Mouse (Mus musculus): ENCODE results near the gene Psmb9.

The Psmb9 gene

GRCm38 (mm10) chr17:34187261-34187916, at the start of gene Psmb9, which contains the start of gene Tap1:
TSS of gene Psmb9 (minus strand) at chr17:34187764.
TSS of gene Tap1 (plus strand) at chr17:34187553.
- peak; percentile 100 for DNase-seq

GRCm38 (mm10) chr17:34236691-34237090, 49.1 kb upstream of the Psmb9 start:
- peak; percentile 88 for DNase-seq

DNA sequence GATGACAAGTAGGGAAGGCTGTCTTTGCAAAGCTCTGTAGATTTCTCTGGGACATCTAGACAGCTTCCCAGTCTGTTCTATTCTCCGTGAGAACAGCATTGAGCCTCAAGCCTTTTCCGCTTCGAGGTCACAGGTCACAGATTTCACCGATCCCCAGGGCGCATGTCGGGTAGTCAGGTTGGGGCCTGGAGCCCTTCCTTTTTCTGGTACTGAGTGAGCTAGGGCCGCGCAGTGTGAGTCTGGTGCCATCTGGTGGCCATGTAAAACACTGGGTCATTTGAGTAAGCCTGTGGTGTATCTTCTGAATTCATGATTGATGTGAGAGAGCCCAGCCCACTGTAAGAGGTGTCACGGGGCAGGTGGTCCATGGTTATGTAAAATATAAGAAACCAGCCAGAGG, 47.4 kb upstream of the Psmb9 start:
- peak; percentile 98 for DNase-seq

GRCm38 (mm10) chr17:34232021-34232420, 44.5 kb upstream of the Psmb9 start:
- DNase-seq, result peak; percentile 93

- peak; percentile 96 for DNase-seq
Observed at GRCm38 (mm10) chr17:34230971-34231370, 43.4 kb upstream of the Psmb9 start.

DNA sequence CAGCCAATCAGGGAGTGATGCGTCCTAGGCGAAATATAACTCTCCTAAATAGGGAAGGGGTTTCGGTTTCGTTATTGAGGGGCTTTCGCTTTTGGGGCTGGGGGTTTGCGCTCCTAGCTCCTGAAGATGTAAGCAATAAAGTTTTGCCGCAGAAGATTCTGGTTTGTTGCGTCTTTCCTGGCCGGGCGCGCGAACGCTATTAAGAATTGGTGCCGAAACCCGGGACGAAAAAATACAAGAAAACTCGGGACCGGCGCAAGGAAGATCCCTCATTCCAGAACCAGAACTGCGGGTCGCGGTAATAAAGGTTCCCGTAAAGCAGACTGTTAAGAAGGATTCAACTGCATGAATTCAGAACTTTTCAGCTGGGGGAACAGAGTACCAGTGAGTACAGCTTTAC, 38.3 kb upstream of the Psmb9 start:
- peak; percentile 90 for DNase-seq

DNA sequence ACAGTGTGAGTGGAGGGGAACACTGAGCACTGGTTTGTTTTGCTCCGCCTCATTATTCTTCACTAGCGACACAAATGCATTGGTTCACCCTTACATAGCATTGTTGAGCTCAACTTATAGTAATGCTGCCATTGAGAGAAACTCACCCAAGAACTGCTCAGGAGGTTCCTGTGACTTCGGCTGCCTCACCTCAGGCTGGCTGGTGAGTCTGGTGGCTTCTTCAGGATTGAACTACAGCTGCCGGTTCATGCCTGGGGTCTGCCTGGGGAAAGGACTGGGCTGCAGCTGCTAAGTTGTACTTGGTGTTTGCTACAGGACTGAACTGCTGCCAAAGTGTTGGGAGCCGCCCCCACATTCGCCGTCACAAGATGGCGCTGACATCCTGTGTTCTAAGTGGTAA, 37.9 kb upstream of the Psmb9 start:
- peak; percentile 60 for DNase-seq

- DNase-seq, result peak; percentile 54
Observed at GRCm38 (mm10) chr17:34224816-34225215, 37.3 kb upstream of the Psmb9 start.

GRCm38 (mm10) chr17:34220401-34220800, 32.8 kb upstream of the Psmb9 start:
- peak; percentile 93 for DNase-seq

- DNase-seq, result peak; percentile 85
Observed at GRCm38 (mm10) chr17:34219801-34220200, 32.2 kb upstream of the Psmb9 start.

DNA sequence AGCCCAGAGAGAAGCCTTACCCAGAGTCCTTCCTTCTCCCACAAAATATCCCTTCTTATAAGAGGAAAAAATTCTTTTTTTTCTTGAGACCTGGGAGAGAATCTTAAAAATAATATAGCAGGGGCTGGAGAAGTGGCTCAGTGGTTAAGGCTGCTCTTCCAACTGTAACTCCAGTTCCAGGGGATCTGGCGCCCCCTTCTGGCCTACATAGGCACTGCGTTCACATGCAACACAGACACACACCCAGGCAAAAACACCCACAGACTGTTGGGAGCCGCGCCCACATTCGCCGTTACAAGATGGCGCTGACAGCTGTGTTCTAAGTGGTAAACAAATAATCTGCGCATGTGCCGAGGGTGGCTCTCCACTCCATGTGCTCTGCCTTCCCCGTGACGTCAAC, 31.5 kb upstream of the Psmb9 start:
- peak; percentile 92 for DNase-seq

DNA sequence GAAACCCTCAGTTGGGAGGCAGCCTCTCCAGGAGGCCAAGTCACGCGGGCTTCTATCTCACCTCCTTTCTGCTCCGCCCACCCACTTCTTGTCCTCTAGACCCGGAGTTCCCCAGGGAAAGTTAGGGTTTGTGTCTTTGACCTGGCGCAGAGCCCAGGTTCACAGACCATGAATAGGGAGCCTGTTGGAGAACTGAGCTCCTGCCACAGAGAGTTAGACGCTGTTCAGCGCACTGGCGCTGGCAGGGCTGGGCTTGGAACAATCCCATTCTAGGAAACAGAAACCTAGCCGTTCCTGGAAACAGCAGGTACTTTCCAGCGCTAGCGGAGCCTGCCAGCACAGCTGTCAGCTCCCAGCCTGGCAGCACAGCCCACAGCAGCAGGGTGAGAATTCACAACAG, 31.1 kb upstream of the Psmb9 start:
- peak; percentile 99 for DNase-seq

DNA sequence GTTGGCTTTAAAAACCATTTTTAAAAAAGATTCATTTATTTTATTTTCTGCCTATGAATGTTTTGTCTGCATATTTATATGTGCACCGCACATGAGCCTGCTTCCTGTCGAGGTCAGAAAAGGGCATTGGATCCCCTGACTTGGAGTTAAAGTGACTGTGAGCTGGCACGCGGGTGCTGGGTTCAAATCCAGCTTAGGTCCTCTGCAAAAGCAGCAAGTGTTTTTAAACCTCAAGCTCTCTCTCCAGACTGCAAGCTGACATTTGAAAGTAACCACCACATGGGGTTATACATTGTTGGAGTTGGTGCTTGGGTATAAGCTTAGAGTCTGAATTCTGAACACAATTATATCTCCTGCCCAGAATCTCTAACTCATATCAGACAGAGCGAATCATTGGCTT, 30.4 kb upstream of the Psmb9 start:
- DNase-seq, result peak; percentile 71

- peak; percentile 85 for DNase-seq
Observed at GRCm38 (mm10) chr17:34217216-34217928, 29.8 kb upstream of the Psmb9 start.

- DNase-seq, result peak; percentile 80
Observed at GRCm38 (mm10) chr17:34215176-34215575, 27.6 kb upstream of the Psmb9 start.

GRCm38 (mm10) chr17:34213936-34214335, 26.4 kb upstream of the Psmb9 start:
- peak; percentile 76 for DNase-seq

- DNase-seq, result peak; percentile 74
Observed at GRCm38 (mm10) chr17:34211746-34212365, 24.3 kb upstream of the Psmb9 start.

DNA sequence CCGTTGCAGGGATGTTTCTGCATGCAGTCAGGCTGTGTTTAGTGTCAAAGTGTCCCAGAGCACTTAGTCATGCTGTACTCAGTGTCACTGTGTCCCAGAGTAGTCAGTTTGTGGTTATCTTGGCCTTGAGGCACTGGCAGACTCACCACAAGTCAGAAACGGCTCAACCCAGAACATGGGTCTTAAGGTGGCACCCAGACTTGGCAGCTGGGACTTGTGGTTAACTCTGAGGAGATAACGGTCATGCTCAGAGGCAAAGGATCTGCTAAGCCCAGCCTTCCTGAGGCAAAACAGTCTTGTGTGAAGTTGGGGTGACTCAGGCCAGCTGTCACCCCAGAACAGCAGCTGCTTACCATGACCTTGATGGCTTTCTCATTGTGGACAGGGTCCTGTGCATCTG, 23.0 kb upstream of the Psmb9 start:
- DNase-seq, result peak; percentile 88

DNA sequence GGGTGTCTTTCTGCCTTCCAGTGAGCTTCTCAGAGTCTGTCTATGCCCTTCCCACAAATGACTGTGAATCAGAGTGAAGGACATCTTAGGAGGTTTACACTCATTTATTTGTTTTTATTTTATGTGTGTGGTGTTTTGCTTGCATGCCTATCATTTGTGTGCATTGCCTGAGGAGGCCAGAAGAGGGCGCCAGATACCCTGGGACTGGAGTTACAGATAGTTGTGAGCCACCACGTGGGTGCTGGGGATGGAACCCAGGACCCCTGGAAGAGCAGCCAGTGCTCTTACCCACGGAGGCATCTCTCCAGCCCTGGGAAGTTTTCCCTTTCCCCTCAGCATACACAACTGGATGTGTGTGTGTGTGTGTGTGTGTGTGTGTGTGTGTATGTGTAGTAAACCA, 22.1 kb upstream of the Psmb9 start:
- DNase-seq, result peak; percentile 80

DNA sequence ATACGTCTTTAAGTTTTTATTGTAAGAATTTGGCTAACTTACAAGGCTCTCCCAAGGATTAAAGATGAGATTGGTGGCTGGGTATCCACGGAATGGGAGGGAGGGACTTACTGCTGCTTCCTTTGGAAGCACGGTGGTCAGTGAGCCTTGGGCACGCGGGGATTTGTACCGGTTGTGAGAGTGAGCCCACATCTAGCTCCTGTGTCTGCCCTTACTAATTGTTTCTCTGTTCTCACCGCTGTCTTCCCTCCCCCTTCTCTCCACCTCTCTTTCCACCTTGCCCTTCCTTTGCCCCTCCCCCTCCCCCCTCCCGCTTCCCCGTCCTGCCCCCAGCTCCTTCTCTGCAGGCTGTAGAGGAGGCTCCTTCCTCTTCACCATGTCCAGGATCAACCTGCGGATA, 20.9 kb upstream of the Psmb9 start:
- DNase-seq, result peak; percentile 61

- peak; percentile 88 for DNase-seq
Observed at GRCm38 (mm10) chr17:34207866-34208265, 20.3 kb upstream of the Psmb9 start.

DNA sequence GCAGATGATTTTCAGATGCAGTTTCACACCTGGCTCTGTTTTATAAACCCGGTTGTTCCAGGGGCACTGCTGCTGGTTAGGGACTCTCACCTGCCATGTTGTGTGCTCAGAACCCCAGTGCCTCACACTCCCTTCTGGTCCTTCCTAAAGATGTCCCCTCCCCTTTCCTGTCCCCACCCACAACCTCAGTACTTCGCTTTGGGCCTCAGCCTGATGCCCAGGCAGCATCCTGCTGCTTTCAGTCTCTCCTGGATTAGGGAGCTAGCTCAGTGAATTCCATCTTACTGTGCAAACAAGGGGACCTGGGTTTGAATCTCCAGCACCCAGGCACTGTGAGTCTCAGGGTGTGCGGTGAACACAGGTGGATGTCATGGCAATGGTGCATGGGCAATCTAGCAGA, 19.9 kb upstream of the Psmb9 start:
- peak; percentile 91 for DNase-seq

- DNase-seq, result peak; percentile 91
Observed at GRCm38 (mm10) chr17:34206731-34207130, 19.2 kb upstream of the Psmb9 start.

DNA sequence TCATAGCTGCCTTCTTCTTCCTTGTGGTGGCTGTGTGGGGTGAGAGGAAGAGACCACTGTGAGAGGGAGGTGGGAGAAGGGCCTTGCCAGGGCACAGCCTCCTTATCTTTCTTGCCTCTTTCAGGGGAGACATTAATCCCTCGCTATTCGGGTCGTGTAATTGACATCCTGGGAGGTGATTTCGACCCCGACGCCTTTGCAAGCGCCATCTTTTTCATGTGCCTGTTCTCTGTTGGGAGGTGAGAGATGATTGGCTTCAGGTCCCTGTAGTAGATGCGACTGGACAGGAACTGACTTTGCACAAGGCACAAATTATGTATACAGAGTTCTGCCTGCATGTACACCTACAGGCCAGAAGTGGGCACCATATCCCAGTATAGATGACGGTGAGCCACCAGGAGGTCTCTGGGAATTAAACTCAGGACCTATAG, 18.2 kb upstream of the Psmb9 start:
- peak; percentile 95 for DNase-seq
